Mouse (Mus musculus): Measurements from ENCODE around the gene Nsmce1. TPM values are rescaled to one million over a fixed set of nuclear protein-coding genes. Genes with fewer than 3 reads are reported as not detected.

Gene Nsmce1
- polyA plus RNA-seq (2012; rRNA removed), result 27.5 and 42.3 TPM in 2 replicates
- polyA plus RNA-seq (2014; fragmentation: Nextera tagmentation; extraction: Ambion mirVana), result 90.1 and 92.5 TPM in 2 replicates

DNA sequence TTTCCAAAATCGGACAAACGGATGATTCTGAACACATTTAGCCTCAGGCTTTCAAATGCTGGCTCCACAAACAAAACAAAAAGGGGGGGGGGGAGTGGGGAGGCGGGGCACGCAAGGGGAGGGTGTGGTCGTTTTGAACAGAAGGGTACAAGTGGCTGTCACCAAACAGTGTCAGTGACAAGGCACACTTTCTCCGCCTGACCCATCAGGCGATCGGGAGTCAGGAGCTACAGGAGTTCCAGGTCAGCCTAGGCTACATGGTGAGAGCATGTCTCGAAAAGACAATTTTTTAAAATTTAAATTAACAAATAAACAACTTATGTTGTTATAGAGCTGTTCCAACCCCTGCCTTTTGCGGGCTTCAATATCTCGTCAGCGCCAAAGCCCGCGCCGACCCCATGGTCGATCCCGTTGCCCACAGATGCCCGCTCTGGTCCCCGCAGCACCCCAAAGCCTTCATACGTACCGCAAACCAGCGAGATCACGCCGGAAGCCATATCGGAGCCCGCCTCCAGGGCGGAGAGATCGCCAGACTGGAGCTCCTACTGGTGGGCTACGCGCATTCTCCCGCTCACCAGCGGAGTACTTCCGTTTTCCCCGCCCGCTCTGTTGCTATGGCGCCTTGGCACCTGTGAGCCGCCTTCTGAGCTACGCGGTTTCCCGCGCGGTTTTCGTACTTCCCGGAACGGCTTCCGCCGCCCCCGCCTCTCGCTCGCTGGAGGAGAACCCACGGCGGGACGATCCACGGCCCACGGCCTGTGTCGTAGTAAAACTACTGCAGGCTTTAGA lies at the start of gene Nsmce1:
TSS of gene Nsmce1 (minus strand) at position 650 of the 789 bp plus-strand sequence.
- Histone ChIP-seq H3K4me1 (replicated peaks; ENCODE audit: control insufficient read depth in 2 of 2, insufficient read depth in 2 of 2, low read length in 1 of 2) (peaks cover 38 to 54% of the 10 kb centered on the region in 2 experiments), H3K9ac (replicated peaks) (peak within 1 kb of the TSS; percentile 88), H3K4me3 (ENCODE audit: insufficient read depth in 1 of 2, low read depth in 2 of 2, low read length in 2 of 2) (peak within 1 kb of the TSS; percentile 82 to 83), H3K27me3 (ENCODE audit: control insufficient read depth, insufficient read depth, low read length) (no peaks in the 10 kb centered on the region), H3K27ac (peak within 1 kb of the TSS; percentile 88), H3K4me2 (ENCODE audit: low read depth) (peak within 1 kb of the TSS; percentile 85), H3K36me3 (replicated peaks; ENCODE audit: control insufficient read depth, insufficient read depth, low read depth) (peaks cover 2% of the 10 kb centered on the region; the same call in 1 of the 2 replicates), H3K9me3 (ENCODE audit: control insufficient read depth, low read length) (no peaks in the 10 kb centered on the region)
- TF ChIP-seq CTCF (IDR thresholded peaks at IDR 0.05; ENCODE audit: low read depth) (peak; percentile 52), EP300 (IDR thresholded peaks at IDR 0.05; ENCODE audit: low read depth) (peak; percentile 48; the same call in 1 of the 2 replicates)
- WGBS (ENCODE audit: insufficient replicate concordance), result under 1% methylated on average over 56 of the region's 56 CpGs
- DNase-seq (ENCODE audit: low read depth in 3 of 3, low spot score in 3 of 3), result peak; percentile 94 to 95 (median 95)
- peak; percentile 97 for ATAC-seq (ENCODE audit: insufficient read depth)

- H3K27me3 ChIP-seq (ENCODE audit: control insufficient read depth, insufficient read depth, low read length), result no peaks in the 10 kb centered on the region
- H3K4me3 ChIP-seq (ENCODE audit: insufficient read depth in 1 of 2, low read depth in 2 of 2, low read length in 2 of 2), result no peak overlapping the region
- H3K9me3 ChIP-seq (ENCODE audit: control insufficient read depth, low read length), result no peaks in the 10 kb centered on the region
- peaks cover 0 to 8% of the 10 kb centered on the region in 2 experiments; a peak in 2 of 4 replicates for H3K4me1 ChIP-seq (replicated peaks; ENCODE audit: control insufficient read depth in 2 of 2, insufficient read depth in 2 of 2, low read length in 1 of 2)
- H3K36me3 ChIP-seq (replicated peaks; ENCODE audit: control insufficient read depth, insufficient read depth, low read depth), result no peaks in the 10 kb centered on the region
- ATAC-seq (ENCODE audit: insufficient read depth), result no peak
- no peak overlapping the region for H3K4me2 ChIP-seq (ENCODE audit: low read depth)
- H3K27ac ChIP-seq, result no peak overlapping the region
- 45% methylated on average over 1 of the region's 1 CpGs for WGBS (ENCODE audit: insufficient replicate concordance)
- DNase-seq (ENCODE audit: low read depth in 3 of 3, low spot score in 3 of 3), result no peak
- TF ChIP-seq EP300 (IDR thresholded peaks at IDR 0.05; ENCODE audit: low read depth) (no peak), CTCF (IDR thresholded peaks at IDR 0.05; ENCODE audit: low read depth) (no peak)
- no peak overlapping the region for H3K9ac ChIP-seq (replicated peaks)
Observed at GRCm38 (mm10) chr7:125541026-125541425, 49.6 kb upstream of the Nsmce1 start.

- H3K9ac ChIP-seq (replicated peaks), result no peak overlapping the region
- H3K36me3 ChIP-seq (replicated peaks; ENCODE audit: control insufficient read depth, insufficient read depth, low read depth), result no peaks in the 10 kb centered on the region
- WGBS (ENCODE audit: insufficient replicate concordance), result 55% methylated on average over 3 of the region's 3 CpGs
- no peak overlapping the region for H3K4me2 ChIP-seq (ENCODE audit: low read depth)
- no peaks in the 10 kb centered on the region for H3K9me3 ChIP-seq (ENCODE audit: control insufficient read depth, low read length)
- DNase-seq (ENCODE audit: low read depth in 3 of 3, low spot score in 3 of 3) (no peak), ATAC-seq (ENCODE audit: insufficient read depth) (no peak)
- no peak overlapping the region for H3K4me3 ChIP-seq (ENCODE audit: insufficient read depth in 1 of 2, low read depth in 2 of 2, low read length in 2 of 2)
- no peak overlapping the region for H3K27ac ChIP-seq
- TF ChIP-seq CTCF (IDR thresholded peaks at IDR 0.05; ENCODE audit: low read depth), result no peak
- peaks cover 0 to 8% of the 10 kb centered on the region in 2 experiments; a peak in 2 of 4 replicates for H3K4me1 ChIP-seq (replicated peaks; ENCODE audit: control insufficient read depth in 2 of 2, insufficient read depth in 2 of 2, low read length in 1 of 2)
- H3K27me3 ChIP-seq (ENCODE audit: control insufficient read depth, insufficient read depth, low read length), result no peaks in the 10 kb centered on the region
Observed at GRCm38 (mm10) chr7:125539351-125539750, 48.0 kb upstream of the Nsmce1 start.

- no peak for DNase-seq (ENCODE audit: low read depth in 3 of 3, low spot score in 3 of 3)
- H3K9ac ChIP-seq (replicated peaks), result no peak overlapping the region
- 73% methylated on average over 9 of the region's 9 CpGs for WGBS (ENCODE audit: insufficient replicate concordance)
- H3K27me3 ChIP-seq (ENCODE audit: control insufficient read depth, insufficient read depth, low read length), result peaks cover 2% of the 10 kb centered on the region; the same call in 1 of the 2 replicates
- H3K36me3 ChIP-seq (replicated peaks; ENCODE audit: control insufficient read depth, insufficient read depth, low read depth), result no peaks in the 10 kb centered on the region
- peaks cover 8 to 9% of the 10 kb centered on the region in 2 experiments for H3K4me1 ChIP-seq (replicated peaks; ENCODE audit: control insufficient read depth in 2 of 2, insufficient read depth in 2 of 2, low read length in 1 of 2)
- H3K27ac ChIP-seq, result no peak overlapping the region
- no peak overlapping the region for H3K4me2 ChIP-seq (ENCODE audit: low read depth)
- no peaks in the 10 kb centered on the region for H3K9me3 ChIP-seq (ENCODE audit: control insufficient read depth, low read length)
- H3K4me3 ChIP-seq (ENCODE audit: insufficient read depth in 1 of 2, low read depth in 2 of 2, low read length in 2 of 2), result no peak overlapping the region
- ATAC-seq (ENCODE audit: insufficient read depth), result no peak
- TF ChIP-seq EP300 (IDR thresholded peaks at IDR 0.05; ENCODE audit: low read depth), result no peak
- no peak for TF ChIP-seq CTCF (IDR thresholded peaks at IDR 0.05; ENCODE audit: low read depth)
Observed at GRCm38 (mm10) chr7:125527901-125528580, 36.6 kb upstream of the Nsmce1 start.

DNA sequence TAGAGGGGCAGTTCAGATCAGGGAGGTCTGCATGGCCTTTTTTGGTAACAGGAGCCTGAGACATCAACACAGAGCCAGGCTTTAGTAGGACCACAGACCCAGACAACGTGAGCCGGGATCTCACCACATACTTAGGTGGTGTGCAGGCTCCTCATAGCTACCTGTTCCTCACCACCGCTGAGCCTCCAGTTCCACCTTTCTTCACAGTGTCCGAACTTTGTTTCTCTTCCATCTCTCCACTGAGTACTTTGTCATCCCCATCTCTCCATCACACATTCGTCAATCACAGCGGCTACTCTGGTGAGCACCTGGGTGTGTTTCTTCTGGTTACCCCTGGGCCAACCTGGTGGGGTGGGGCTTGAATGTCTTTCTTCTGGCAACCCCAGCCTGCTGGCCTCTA lies 35.8 kb upstream of the Nsmce1 start:
- no peak for TF ChIP-seq EP300 (IDR thresholded peaks at IDR 0.05; ENCODE audit: low read depth)
- no peak for TF ChIP-seq CTCF (IDR thresholded peaks at IDR 0.05; ENCODE audit: low read depth)
- DNase-seq (ENCODE audit: low read depth in 3 of 3, low spot score in 3 of 3), result no peak
- no peak overlapping the region for H3K9ac ChIP-seq (replicated peaks)
- H3K4me2 ChIP-seq (ENCODE audit: low read depth), result no peak overlapping the region
- ATAC-seq (ENCODE audit: insufficient read depth), result no peak
- WGBS (ENCODE audit: insufficient replicate concordance), result 78% methylated on average over 6 of the region's 6 CpGs
- H3K27me3 ChIP-seq (ENCODE audit: control insufficient read depth, insufficient read depth, low read length), result peaks cover 2% of the 10 kb centered on the region; the same call in 1 of the 2 replicates
- no peak overlapping the region for H3K4me3 ChIP-seq (ENCODE audit: insufficient read depth in 1 of 2, low read depth in 2 of 2, low read length in 2 of 2)
- peaks cover 16 to 17% of the 10 kb centered on the region in 2 experiments for H3K4me1 ChIP-seq (replicated peaks; ENCODE audit: control insufficient read depth in 2 of 2, insufficient read depth in 2 of 2, low read length in 1 of 2)
- no peaks in the 10 kb centered on the region for H3K36me3 ChIP-seq (replicated peaks; ENCODE audit: control insufficient read depth, insufficient read depth, low read depth)
- H3K27ac ChIP-seq, result no peak overlapping the region
- H3K9me3 ChIP-seq (ENCODE audit: control insufficient read depth, low read length), result no peaks in the 10 kb centered on the region

Data from liver, embryonic 14.5 days (tissue).